Mouse (Mus musculus) olfactory bulb, adult 2 months (tissue): ENCODE measurements around the gene Vsnl1.

Experiments
- CTCF ChIP-seq: fragments of 200-500 bp; IDR thresholded peaks from 2 replicates; pipeline ENCODE4 v1.5.1; 2012; ENCODE audit warnings: low read depth, mild to moderate bottlenecking, low read length, moderate library complexity; ENCODE audit not compliant: insufficient read depth
- POLR2A ChIP-seq: fragments of 200-500 bp; IDR thresholded peaks from 2 replicates; pipeline ENCODE4 v1.6.1; 2012; ENCODE audit warnings: mild to moderate bottlenecking, low read depth, low read length, moderate library complexity; ENCODE audit not compliant: insufficient read depth

DNA sequence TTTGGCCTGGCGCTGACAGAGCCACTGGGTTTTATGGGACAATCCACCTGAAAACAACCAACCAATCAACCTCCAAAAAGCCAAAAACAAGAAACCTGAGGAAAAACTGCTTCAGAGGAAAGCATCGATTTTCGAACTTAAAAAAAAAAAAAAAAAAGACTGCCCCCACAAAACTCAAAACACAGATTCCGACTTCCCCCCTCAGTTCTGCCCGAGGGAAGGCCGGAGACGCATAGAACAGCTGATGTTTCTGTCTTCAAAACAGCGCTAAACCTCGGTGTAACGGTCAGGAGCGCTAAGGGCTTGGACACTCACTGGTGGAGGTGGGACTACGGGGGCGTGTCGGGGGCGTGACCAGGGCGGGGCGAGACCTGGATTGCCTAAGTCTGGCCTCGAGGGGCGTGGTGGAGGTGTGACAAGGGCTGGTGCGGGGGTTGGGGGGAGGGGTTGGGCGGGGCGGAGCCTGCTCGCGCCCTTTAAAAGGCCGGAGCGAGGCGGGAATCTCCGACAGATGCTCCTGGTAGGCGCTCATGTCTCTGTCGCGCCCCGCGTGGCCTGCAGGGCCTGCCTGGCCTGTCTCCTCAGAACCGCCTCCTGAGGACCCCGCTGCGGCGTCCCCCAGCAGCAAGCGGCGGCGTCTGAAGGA is 19.3 kb upstream of the Vsnl1 start, which contains the start of gene Rad51ap2:
- TF ChIP-seq CTCF = no peak
- no peak for TF ChIP-seq POLR2A
